Mouse (Mus musculus) olfactory bulb, adult 2 months (tissue): ENCODE measurements around the gene Ms4a7.

Experiments
- CTCF ChIP-seq: fragments of 200-500 bp; IDR thresholded peaks from 2 replicates; pipeline ENCODE4 v1.5.1; 2012; ENCODE audit warnings: low read depth, mild to moderate bottlenecking, low read length, moderate library complexity; ENCODE audit not compliant: insufficient read depth
- POLR2A ChIP-seq: fragments of 200-500 bp; IDR thresholded peaks from 2 replicates; pipeline ENCODE4 v1.6.1; 2012; ENCODE audit warnings: mild to moderate bottlenecking, low read depth, low read length, moderate library complexity; ENCODE audit not compliant: insufficient read depth

- no peak for TF ChIP-seq CTCF
- TF ChIP-seq POLR2A = no peak
Measured at GRCm38 (mm10) chr19:11292990-11293389, 43.0 kb downstream of the Ms4a7 start.
